Mouse (Mus musculus): ENCODE data around the gene Gamt. TPM values are rescaled to one million over a fixed set of nuclear protein-coding genes. Genes with fewer than 3 reads are reported as not detected.
A peak's percentile ranks its signal among the peaks of the same experiment; 100 is the strongest.
"Not testable (repeated sequence)": the region's sequence is repeated elsewhere in the genome, so short reads cannot be mapped to it uniquely, and the experiment has no call there.

Gene Gamt
- total RNA-seq, 2 experiments from 2014 or later = 21.9 to 23.0 TPM

DNA sequence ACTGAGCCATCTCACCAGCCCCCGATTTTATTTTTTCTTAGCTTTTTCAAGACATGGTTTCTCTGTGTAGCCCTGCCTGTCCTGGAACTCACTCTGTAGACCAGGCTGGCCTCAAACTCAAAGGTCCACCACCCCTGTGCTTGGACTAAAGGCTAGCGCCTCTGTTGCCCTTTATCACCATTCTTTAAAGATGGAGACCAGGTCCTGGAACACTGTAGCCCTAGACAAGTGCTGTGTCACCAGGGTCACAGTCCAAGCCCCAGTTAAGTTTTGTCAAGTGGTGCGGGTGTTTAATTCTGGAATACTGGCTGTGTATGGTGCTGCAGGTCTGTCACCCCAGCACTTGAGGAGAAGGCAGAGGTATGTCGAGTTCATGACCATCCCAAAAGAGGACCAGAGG is 23.8 kb downstream of the Gamt start:
- intact Hi-C loops (cut with DNase I) = no loop called here
- no peak for DNase-seq

DNA sequence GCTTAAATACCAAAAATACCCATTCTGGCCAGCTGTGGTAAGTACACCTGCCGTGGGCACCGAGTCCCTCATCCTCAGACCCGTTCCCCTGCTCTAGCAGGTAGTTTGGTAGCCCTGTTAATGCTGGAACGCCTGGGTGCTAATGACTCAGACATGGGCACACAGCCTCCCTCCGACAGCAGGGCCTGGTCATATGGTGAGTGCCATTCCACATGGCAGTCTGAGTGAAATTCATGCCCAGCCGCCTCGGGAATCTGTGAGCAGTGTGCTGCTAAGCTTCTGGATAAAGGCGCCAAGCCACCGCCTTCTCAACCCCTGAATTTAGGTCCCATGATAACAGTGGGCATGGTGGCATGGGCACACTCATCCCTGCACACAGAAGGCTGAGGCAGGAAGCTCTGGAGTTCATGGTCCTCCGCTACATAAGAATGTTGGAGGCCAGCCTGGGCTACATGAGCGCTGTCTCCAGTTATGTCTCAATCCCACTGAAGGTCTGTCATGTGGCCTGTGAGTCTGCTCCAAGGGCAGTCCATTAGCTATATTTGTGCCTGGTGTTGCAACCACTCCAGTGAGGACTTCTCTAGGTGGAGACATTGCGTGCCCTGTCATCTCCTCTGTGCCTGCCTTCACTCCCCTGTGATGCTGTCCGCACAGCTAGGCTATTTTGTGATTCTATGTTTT is 24.5 kb downstream of the Gamt start:
- no peak for DNase-seq

DNA sequence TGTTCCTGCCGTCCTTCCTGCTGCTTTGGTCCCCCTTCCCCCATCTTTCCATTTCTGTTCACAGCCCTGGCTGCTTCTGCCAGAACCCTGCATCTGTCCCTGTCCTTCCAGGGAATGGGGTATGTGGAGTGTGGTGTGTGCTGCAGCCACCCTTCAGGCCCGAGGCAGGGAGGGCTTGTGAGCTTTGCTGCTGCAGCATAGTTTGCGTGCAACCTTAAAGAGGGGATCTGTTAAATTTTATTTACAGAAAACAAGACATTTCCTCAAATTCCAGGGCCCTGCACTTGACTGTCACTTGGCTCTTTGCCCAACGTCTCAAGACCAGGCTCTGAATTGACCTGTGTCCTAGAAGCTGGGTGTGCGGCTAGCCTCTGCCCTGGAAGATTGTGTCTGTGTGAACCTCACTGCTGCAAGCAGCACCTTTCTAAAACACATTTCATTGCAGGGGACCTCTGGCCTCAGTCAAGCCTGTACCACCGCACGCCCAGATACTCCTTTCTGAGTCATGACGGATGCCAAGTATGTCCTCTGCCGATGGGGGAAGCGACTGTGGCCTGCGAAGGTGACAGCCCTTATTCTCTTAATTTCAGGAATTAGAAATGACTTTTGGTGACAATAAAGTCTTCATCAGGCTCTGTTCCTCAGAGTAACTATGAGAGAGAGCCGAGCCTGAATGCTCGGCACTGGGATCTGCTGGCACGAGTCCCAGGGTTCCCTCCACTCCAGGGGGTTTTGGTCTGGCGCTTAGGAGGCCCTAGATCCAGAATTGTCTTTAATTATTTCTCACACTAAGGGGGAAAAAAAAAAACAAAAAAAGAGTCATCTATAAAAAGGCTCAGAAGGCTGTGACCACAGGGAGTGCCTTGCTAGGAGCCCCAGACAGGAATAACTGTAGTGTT is 32.7 kb downstream of the Gamt start:
- intact Hi-C loops (cut with DNase I) = loop anchor here (5.0 kb wide), 1 partner anchor 36 kb away; no protein-coding TSS in a partner anchor
- peak; percentile 56 for DNase-seq

More for the DNA sequence above, 24.5 kb downstream of the Gamt start:
- intact Hi-C loops (cut with DNase I) = no loop called here

DNA sequence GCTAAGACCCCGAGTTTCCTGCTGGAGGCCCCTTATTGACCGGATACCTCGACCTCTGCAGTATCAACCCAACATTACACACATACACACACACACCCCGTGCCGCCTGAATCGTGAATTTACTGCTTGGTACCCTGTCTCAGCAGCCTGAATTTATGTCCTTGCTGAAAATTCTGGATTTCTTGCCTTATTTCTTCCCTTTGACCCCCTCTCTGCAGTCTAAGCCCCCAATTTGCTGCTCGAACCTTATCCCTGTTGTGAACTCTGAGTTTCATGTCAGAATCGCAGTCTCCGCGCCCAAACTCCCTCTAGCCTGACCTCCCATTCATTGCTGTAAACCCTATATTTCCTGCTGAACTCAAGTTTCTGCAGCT is 33.7 kb downstream of the Gamt start:
- DNase-seq = no peak
- intact Hi-C loops (cut with DNase I) = loop anchor here (5.0 kb wide), 1 partner anchor 35 kb away; no protein-coding TSS in a partner anchor

DNA sequence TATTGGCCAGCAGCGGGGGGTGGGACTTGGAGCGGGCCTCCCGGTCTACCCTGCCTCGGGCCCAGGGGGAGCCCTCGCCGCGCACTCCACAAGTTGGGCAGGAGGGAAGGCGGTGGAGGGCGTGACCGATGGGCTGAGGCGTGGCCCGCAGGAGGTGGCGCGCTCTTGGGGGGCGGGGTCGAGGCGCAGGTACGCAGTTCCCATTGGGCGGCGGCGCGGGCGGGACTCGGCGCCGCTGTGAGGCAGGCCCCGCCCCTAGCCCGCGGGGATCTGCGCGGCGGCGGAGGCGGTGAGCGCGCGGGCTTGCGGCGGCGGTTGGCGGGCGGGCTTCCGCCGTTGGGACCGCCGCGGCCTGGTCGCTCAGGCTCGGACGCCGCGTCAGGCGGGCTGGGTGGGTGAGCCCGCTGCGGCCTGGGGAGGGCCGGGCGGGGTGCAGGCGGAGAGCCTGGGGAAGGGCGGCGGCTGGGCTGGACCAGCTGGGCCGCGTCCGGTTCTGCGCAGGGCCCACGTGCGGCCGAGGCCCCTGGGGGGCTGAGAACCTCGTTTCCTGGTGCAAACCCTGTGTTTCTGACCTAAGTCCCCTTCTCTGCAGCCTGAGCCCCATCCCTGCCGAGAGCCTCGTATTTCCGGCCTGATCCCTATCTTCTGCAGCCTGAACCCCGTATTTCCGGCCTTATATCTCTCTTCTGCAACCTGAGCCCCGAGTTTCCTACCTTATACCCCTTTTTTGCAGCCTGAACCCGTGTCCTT is 34.2 kb downstream of the Gamt start, which contains the start of gene Mum1:
Mum1 (plus strand) TSS at position 19 of the 750 bp plus-strand sequence.
- intact Hi-C loops (cut with DNase I) = loop anchor here (5.0 kb wide), 1 partner anchor 34 kb away; no protein-coding TSS in a partner anchor
- peak; percentile 99 for DNase-seq

DNA sequence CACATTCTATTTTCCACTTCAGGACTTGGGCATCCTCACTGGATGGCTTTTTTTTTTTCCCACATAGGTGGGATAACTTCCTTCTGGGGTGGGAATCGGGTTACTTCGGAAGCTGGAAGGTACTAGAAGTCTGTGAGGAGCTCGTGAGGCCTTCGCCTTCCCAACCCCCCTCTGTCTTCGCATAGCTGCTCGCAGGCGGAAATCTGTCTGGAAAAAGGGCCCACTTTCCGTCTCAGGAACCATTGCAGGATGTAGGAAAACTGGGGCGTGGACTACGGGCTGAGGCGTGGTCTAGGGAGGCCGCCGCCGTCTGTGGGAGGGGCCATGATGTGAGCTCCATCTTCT is 34.8 kb downstream of the Gamt start:
- intact Hi-C loops (cut with DNase I) = loop anchor here (5.0 kb wide), 1 partner anchor 34 kb away; no protein-coding TSS in a partner anchor
- no peak for DNase-seq

DNA sequence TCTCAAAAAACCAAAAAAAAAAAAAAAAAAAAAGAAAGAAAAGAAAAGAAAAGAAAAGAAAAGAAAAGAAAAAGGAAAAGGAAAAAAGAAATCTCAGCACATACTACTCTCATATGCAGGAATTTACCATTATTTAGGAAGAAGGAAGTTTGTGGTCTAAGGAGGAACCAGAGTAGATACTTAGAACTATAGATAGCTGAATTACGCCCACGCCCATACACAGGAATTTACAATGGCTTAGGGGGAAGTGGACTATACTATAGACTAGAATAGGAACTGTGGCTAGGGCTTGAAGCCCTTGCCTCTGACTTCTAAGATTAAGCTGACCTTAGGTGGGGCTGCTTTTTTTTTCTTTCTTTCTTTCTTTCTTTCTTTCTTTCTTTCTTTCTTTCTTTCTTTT is 37.7 kb downstream of the Gamt start:
- DNase-seq; intact Hi-C loops (cut with DNase I): not testable (repeated sequence)

DNA sequence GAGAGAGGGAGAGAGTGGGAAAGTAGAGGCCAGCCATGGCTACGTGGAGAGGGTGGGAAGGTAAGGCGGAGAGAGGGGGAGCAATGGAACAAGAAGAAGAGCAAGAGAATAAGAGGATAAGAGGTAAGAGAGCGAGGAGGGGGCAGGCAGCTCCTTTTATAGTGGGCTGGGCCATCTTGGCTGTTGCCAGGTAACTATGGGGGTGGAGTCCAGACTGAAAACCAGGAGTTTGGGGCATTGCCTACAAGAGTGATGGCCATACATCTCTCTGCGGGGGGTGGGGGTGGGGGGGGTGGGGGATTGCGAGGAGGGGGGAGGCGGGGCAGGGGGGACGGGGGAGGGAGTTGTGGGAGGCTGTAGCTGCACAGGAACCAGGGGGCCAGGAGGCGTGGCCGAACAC is 40.1 kb downstream of the Gamt start:
- intact Hi-C loops (cut with DNase I) = no loop called here

DNA sequence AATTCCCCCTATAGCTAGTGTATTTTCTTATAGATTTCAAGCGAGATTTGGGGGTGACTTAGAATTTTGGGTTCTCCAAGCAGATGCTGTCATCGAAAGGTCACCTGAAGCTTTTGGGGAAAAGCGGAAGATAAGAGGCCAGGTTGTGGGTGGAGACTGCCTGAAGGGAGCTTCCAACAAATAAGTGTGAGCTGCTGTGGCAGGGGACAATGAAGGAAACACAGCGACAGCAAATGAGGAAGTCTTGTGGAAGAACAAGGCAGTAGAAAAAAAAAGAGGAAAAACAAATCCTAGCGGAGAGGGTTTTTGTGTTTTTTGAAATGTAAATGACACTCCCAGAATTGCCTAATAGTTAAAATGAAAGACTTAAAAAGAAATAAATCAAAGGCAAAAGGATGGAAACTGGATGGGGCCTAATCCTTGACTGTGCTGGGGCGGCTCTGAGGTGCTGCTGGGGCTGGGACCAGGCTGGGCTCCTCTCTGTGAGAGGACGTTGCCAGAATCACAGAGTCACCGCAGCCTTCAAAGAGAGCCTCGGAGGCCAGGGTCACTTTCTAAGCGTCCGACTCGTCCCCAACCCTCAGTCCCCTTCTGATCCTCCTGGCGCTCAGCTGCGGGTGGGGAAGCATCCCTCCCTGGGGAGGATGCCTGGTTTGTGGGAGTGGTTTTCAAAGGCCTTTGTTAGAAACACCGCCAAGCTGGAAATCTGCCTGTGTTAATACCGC is 45.6 kb downstream of the Gamt start:
- intact Hi-C loops (cut with DNase I) = no loop called here
- no peak for DNase-seq

More for the DNA sequence above, 40.1 kb downstream of the Gamt start:
- no peak for DNase-seq

DNA sequence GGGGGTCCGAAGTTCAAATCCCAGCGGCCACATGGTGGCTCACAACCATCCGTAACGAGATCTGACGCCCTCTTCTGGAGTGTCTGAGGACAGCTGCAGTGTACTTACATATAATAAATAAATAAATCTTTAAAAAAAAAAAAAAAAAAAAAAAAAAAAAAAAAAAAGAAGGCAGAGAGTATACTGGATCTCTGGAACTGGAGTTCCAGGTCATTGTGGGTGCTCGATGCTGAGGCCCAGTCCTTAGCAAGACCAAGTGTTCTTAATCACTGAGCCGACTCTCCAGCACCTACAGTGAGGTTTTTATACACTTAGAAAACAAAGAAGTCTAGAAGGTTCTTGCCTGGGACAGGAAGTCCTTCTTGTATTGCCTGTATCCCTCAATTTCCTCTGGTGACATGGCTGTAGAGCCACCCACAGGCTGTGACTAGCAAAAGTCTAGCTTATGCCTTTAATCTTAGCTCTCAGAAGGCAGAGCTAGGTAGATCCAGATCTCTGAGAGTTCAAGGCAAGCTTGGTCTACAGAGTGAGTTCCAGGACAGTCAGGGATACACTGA is 49.2 kb downstream of the Gamt start:
- intact Hi-C loops (cut with DNase I); DNase-seq: not testable (repeated sequence)

DNA sequence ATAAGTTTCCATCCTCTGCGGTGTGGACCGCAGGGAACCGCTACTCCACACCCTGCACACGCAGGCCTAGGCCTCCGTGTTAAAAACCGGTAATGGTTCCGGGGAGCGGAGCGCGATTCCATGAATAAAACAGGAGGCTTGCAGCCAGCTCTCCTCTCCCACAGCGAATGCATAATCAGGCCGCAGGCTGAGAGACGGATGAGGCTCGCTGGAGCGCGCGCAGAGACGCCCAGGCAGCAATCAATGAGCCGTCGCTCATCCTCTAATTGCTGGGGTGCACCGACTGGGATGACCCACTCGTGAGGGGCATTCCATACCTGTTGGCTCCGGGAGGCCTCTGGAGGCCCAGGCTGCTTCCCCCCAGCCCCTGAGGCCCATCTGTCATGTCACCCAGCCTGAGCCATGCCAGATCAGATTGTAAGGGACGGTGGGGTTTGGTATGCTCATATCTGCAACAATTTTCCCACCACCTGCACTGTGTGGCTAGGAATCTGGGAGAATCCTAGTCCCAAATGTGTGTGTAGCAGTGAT is 51.9 kb downstream of the Gamt start:
- no peak for DNase-seq
- intact Hi-C loops (cut with DNase I) = no loop called here

DNA sequence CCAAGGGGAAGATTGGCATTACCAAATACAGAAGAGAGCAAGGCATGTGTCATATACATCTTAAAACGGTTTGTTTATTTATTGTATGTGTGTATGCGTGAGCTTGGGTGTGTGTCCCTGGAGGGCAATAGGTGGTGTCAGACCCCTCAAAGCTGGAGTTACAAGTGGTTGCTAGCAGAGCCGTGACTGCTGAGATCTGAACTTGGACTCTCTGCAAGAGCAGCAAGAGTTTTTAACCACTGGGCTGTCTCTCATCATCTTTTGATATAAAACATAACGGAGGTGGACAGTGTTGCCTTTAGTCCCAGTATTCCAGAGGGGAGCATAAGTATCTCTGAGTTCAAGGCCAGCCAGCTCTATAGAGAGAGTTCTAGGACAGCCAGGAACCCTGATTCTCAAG is 52.6 kb downstream of the Gamt start:
- intact Hi-C loops (cut with DNase I) = no loop called here
- DNase-seq = no peak

Small RNA genes lying within 50 kb of the gene (microRNA-seq; reads per million reads assigned to microRNA genes)
- gene Mir6911 = 1.8 reads per million

Other genes with a start within 250 kb of the Gamt start
- 1 to 10 TPM; 1.6 to 1.7 TPM for gene Arhgap45, start 244.4 kb downstream of the Gamt start, total RNA-seq (2021)
- gene Polr2e, start 221.2 kb downstream of the Gamt start, total RNA-seq (2021) = 10 to 100 TPM; 63.9 to 74.2 TPM
- gene Gpx4, start 213.8 kb downstream of the Gamt start, total RNA-seq (2021) = 100 to 1,000 TPM; 311 to 347 TPM
- 10 to 100 TPM; 28.8 to 30.8 TPM for gene Sbno2, start 155.4 kb downstream of the Gamt start, total RNA-seq (2021)
- 100 to 1,000 TPM; 100 to 111 TPM for gene Stk11, start 145.2 kb downstream of the Gamt start, total RNA-seq (2021)
- gene Atp5d, start 122.4 kb downstream of the Gamt start, total RNA-seq (2021) = 100 to 1,000 TPM; 247 to 270 TPM
- 100 to 1,000 TPM; 299 to 316 TPM for gene Cbarp, start 120.2 kb downstream of the Gamt start, total RNA-seq (2021)
- 100 to 1,000 TPM; 158 to 163 TPM for gene Midn, start 112.7 kb downstream of the Gamt start, total RNA-seq (2021)
- 100 to 1,000 TPM; 211 to 228 TPM for gene Cirbp, start 95.0 kb downstream of the Gamt start, total RNA-seq (2021)
- gene 1600002K03Rik, start 88.1 kb downstream of the Gamt start, total RNA-seq (2021) = 1 to 10 TPM; 6.0 to 6.1 TPM
- 10 to 100 TPM; 25.5 to 28.6 TPM for gene Efna2, start 81.5 kb downstream of the Gamt start, total RNA-seq (2021)
- 10 to 100 TPM; 53.9 to 55.2 TPM for gene Mum1, start 34.6 kb downstream of the Gamt start, total RNA-seq (2021)
- 100 to 1,000 TPM; 124 to 125 TPM for gene Ndufs7, start 11.9 kb downstream of the Gamt start, total RNA-seq (2021)
- gene Dazap1, start 474 bp upstream of the Gamt start, total RNA-seq (2021) = 100 to 1,000 TPM; 136 to 145 TPM
- 100 to 1,000 TPM; 873 to 899 TPM for gene Rps15, start 31.4 kb upstream of the Gamt start, total RNA-seq (2021)
- 100 to 1,000 TPM; 398 to 400 TPM for gene Apc2, start 35.0 kb upstream of the Gamt start, total RNA-seq (2021)
- 10 to 100 TPM; 13.6 to 14.2 TPM for gene 2310011J03Rik, start 59.5 kb upstream of the Gamt start, total RNA-seq (2021)
- gene Pcsk4, start 68.5 kb upstream of the Gamt start, total RNA-seq (2021) = 10 to 100 TPM in 1 of 2 experiments, 1 to 10 TPM in 1; 8.1 to 10.5 TPM
- 10 to 100 TPM; 13.3 to 14.8 TPM for gene Reep6, start 68.9 kb upstream of the Gamt start, total RNA-seq (2021)
- gene Adamtsl5, start 87.4 kb upstream of the Gamt start, total RNA-seq (2021) = under 1 TPM; 0.56 to 0.72 TPM
- 1 to 10 TPM; 4.2 to 6.1 TPM for gene Plk5, start 95.4 kb upstream of the Gamt start, total RNA-seq (2021)
- gene Mex3d, start 126.6 kb upstream of the Gamt start, total RNA-seq (2021) = 10 to 100 TPM; 75.5 to 80.1 TPM
- gene Mbd3, start 138.5 kb upstream of the Gamt start, total RNA-seq (2021) = 100 to 1,000 TPM; 138 to 147 TPM
- 100 to 1,000 TPM; 282 to 286 TPM for gene Uqcr11, start 145.8 kb upstream of the Gamt start, total RNA-seq (2021)
- gene Tcf3, start 172.6 kb upstream of the Gamt start, total RNA-seq (2021) = 10 to 100 TPM; 51.9 to 53.7 TPM
- under 1 TPM in 1 of 2 experiments, not detected in 1; 0.24 TPM for gene Onecut3, start 233.8 kb upstream of the Gamt start, total RNA-seq (2021)

Data from left cerebral cortex, postnatal 4 days (tissue).